Mouse (Mus musculus): Measurements from ENCODE around the gene Aimp2.

The Aimp2 gene

DNA sequence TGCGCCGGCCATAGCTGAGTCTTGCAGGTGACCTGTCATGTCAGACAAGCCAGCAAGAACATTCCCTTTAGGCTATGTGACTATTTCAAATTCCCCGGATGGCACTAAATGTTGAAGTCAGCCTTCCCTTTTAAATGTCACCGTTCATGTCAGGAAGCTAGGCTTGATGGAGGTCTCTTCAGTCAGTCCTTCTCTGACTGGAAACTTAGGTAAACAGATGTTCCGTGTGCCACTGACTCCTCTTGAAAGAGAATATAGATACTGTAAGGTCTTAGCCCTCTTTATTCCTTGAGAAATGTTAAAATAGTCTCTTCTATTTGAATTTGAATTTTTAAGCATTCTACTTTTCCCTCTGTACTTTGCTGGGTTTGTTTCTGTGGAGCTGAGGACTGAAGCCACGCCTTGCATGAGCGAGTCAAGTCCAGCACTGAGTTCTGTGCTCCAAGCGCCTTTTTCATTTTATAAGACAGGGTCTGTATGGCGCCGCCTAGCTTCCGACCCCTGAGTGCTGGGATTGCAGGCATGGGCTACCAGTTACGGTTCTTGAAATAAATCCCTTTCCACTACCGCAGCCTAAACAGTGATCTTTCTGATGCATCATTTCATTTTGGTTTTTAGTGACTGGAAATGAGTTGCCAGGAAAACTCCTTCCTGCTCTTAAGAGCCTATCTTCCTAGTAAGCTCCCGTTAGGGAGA, 11.9 kb downstream of the Aimp2 start, which contains the start of gene Ankrd61:
TSS of gene Ankrd61 (minus strand) at position 51 of the 696 bp plus-strand sequence.
- DNase-seq: no peak

DNA sequence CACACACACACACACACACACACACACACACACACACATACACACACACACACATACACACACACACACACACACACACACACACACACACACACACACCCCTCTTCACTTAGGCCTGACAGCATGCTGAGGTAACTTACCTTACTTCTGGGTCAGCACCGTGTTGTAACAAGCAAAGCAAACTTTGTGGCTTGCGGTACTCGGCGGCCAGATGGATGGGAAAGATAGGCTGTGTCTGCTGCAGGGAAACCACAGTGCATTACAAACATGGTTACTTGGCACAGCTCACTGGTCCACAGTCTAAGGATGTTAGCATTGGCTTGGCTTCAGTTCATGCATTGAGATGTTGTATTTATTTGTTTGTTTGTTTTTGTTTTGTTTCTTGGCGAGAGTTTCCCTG, 16.3 kb downstream of the Aimp2 start:
- DNase-seq: no peak

GRCm38 (mm10) chr5:143892255-143892886, 17.3 kb downstream of the Aimp2 start:
- no peak for DNase-seq

- no peak for DNase-seq
Measured at GRCm38 (mm10) chr5:143890741-143891140, 18.9 kb downstream of the Aimp2 start.

DNA sequence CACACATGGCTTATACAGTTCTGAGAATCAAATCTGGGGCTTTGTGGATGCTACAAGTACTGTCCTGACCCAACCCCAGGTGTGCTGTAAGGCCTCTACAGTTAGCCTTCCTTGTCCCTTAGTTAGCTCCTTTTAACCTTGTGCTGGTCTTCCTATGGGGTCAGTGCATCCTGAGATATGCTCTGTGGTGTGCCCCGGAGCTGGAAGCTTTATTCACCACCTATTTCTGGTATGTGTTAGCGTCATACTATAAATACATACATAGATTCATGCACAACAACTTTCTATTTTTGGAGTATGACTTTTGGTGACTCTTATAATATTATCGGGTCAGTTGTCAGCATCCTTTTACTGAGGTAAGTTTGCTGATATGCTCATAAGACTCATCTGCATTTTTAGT, 24.4 kb downstream of the Aimp2 start:
- no peak for DNase-seq

DNA sequence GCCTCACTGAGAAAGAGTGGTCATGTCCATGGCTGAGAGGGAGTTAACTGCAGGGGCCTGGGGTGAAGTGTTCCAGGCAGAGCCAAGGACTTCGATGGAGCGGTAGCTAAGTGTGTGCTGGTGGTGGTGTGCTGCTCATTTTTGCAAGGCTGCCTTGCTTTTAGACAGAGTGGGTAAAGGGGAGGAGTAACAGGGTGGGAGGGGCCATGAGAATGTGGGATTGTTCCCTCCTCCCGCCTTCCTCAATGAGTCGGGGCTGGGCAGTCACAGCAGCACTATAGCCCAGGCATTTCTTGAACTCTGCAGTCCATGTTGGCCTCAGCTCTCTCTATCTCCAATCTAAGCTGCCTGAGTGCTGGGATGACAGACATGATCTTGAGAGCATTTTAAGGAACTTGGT, 35.1 kb downstream of the Aimp2 start:
- DNase-seq: no peak

- DNase-seq: no peak
Measured at GRCm38 (mm10) chr5:143871547-143872169, 38.0 kb downstream of the Aimp2 start.
